Mouse (Mus musculus): ENCODE data around the gene 1700013G24Rik. TPM values are rescaled to one million over a fixed set of nuclear protein-coding genes. Genes with fewer than 3 reads are reported as not detected.

1700013G24Rik gene
- polyA plus RNA-seq, 1 experiment from 2014 or later = not detected

DNA sequence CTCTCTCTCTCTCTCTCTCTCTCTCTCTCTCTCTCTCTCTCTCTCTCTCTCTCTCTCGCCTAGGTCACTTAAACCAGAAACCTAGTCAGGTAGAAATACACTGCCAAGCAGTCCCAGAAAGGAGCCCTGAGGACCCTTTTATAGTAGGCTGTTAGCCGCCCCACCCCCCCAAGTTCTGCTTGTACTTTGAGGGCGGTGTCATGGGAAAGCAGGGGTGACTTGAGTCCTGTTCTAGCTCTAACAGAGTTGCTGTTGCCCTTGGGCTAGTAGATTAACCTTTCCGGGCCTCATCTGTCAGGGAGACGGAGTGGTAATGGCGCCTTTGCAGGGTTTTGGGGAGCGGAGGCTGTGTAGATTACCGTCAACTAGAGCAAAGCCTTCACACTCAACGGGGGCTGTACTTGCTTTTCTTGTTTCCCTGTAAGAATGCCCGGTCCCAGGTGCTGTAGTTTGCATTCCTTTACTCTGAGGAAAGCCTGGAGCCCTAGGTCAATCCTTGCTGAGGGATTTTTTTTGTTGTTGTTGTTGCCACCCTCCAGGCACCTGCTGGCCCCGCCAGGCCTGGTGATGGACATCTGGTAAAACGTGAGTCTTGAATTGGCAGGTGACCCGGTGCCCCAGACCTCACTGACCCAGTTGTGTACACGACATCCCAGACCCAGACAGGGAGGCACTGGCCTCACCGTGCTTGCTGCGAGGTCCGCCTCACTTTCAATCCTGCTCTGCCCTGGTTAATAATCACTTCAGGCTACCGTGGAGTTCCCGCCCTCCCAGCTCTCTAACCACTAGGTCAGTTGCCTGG lies 27.3 kb downstream of the 1700013G24Rik start:
- H3K9ac ChIP-seq = peak overlapping the region; percentile 14; the same call in 1 of the 2 replicates
- 38% methylated on average over 18 of the region's 19 CpGs for WGBS

DNA sequence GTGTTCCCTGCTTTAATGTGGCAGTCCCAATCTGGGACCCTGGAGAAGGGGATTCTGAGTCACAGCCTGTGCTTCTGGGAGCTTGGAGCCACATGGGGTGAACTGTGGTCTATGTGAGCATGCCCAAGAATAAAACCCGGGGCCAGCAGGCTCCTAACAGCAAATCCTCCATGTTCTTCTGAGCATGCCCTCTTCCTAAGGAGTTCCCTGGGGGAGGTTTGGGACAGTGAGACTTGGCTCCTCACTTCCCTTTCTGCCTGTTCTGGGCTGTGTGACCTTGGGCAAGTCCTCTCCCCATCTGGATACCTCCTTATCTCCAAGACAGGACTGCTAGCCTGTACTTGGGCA lies 27.9 kb downstream of the 1700013G24Rik start:
- Histone ChIP-seq H3K36me3 (no peaks in the 10 kb centered on the region), H3K27me3 (no peaks in the 10 kb centered on the region), H3K9me3 (no peaks in the 10 kb centered on the region), H3K27ac (peak overlapping the region; percentile 94), H3K4me3 (no peak overlapping the region), H3K4me1 (peaks cover 94% of the 10 kb centered on the region), H3K4me2 (peak overlapping the region; percentile 41), H3K9ac (peak overlapping the region; percentile 14; the same call in 1 of the 2 replicates)
- ATAC-seq (ENCODE audit: borderline replicate concordance, extremely low read depth, low FRiP score, low TSS enrichment) = no peak
- 26% methylated on average over 1 of the region's 1 CpGs for WGBS

More for the DNA sequence above, 27.3 kb downstream of the 1700013G24Rik start:
- Histone ChIP-seq H3K4me3 (no peak overlapping the region), H3K9me3 (no peaks in the 10 kb centered on the region), H3K27ac (peak overlapping the region; percentile 94), H3K4me1 (peaks cover 94% of the 10 kb centered on the region), H3K4me2 (peak overlapping the region; percentile 41), H3K27me3 (no peaks in the 10 kb centered on the region), H3K36me3 (no peaks in the 10 kb centered on the region)
- ATAC-seq (ENCODE audit: borderline replicate concordance, extremely low read depth, low FRiP score, low TSS enrichment) = no peak

DNA sequence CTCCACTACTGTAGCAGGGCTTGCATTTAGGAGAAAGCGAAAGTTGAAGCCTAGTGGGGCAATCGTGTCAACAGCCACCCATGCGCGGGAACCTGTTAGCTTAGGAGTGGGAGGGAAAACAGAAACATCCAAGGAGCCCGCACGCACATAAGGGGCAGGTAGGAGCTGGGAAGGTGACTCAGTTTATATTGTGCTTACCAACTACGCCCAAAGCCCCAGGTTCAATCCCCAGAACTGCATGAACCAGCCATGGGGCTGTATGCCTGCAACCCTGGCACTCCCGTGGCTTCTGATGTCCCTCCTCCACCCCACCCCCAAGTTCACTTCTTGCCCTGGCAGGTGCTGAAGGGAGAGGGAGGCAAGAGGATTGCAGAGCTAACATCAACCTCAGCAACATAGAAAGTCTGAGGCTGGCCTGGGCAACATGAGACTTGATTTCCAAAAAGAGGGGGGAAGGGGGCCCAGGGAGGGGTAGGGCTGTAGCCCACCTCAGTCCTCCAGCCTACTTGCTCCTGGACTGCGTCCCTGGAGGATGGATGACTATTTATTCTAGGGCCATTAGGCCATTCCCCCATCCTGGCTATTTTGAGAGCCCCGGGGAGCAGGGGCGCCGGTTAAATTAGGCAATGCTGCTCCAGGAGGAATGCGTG lies 28.4 kb downstream of the 1700013G24Rik start:
- Histone ChIP-seq H3K4me3 (no peak overlapping the region), H3K4me2 (peak overlapping the region; percentile 41; the same call in 1 of the 2 replicates), H3K27ac (peak overlapping the region; percentile 94), H3K27me3 (no peaks in the 10 kb centered on the region), H3K9me3 (no peaks in the 10 kb centered on the region), H3K9ac (peak overlapping the region; percentile 18; the same call in 1 of the 2 replicates), H3K4me1 (peaks cover 94% of the 10 kb centered on the region), H3K36me3 (no peaks in the 10 kb centered on the region)
- WGBS = 50% methylated on average over 13 of the region's 13 CpGs
- ATAC-seq (ENCODE audit: borderline replicate concordance, extremely low read depth, low FRiP score, low TSS enrichment) = no peak

DNA sequence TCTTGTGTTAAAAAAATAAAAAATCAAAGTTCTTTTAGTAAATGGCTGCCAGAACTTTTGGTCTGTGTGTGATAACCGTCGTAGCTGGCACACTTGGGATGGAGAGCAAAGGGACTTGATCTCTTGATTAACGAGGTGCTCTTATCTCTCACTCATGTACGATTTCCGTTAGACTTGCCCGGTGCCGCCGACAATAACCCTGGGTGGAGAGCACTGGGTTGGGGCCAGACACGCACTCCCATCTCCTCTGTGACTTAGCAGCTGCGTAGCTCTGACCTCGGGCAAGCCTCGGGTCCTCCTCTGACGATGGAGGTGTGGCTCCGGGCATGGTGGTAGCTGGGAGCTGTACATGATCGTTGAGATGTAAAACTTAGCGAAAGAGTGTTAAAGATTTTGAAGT lies 30.8 kb downstream of the 1700013G24Rik start:
- 12% methylated on average over 16 of the region's 16 CpGs for WGBS
- H3K27me3 ChIP-seq = no peaks in the 10 kb centered on the region
- H3K4me3 ChIP-seq = no peak overlapping the region
- peak overlapping the region; percentile 93 for H3K27ac ChIP-seq
- H3K4me2 ChIP-seq = no peak overlapping the region
- peaks cover 94% of the 10 kb centered on the region for H3K4me1 ChIP-seq
- H3K9ac ChIP-seq = 0 out of 2 replicates have a peak overlapping the region, but pooled peaks have one; percentile 6
- H3K36me3 ChIP-seq = no peaks in the 10 kb centered on the region
- no peaks in the 10 kb centered on the region for H3K9me3 ChIP-seq
- ATAC-seq (ENCODE audit: borderline replicate concordance, extremely low read depth, low FRiP score, low TSS enrichment) = no peak

DNA sequence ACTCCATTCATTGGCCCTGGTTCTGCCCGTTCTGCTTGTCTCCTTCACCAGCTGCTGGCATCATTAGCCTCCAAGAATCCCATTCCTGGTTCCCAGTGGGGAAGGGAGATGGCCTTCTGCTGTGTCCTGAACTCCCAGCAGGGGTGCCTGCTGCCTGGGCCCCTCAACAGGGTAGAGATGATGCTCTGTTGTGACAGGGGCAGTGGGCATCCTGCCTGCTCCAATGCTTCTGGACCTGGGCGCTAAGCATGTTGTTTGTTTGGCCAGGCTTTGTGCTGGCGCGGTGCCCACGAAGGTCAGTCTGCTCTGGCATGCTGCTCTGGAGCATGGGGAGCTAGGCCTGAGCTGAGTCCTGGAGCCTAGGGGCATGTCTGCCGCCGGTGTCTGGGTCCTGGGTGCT lies 31.5 kb downstream of the 1700013G24Rik start:
- Histone ChIP-seq H3K4me3 (no peak overlapping the region), H3K4me2 (no peak overlapping the region), H3K4me1 (peaks cover 94% of the 10 kb centered on the region), H3K36me3 (no peaks in the 10 kb centered on the region), H3K27ac (peak overlapping the region; percentile 93), H3K27me3 (no peaks in the 10 kb centered on the region), H3K9ac (0 out of 2 replicates have a peak overlapping the region, but pooled peaks have one; percentile 6), H3K9me3 (no peaks in the 10 kb centered on the region)
- 39% methylated on average over 7 of the region's 7 CpGs for WGBS
- ATAC-seq (ENCODE audit: borderline replicate concordance, extremely low read depth, low FRiP score, low TSS enrichment) = no peak

DNA sequence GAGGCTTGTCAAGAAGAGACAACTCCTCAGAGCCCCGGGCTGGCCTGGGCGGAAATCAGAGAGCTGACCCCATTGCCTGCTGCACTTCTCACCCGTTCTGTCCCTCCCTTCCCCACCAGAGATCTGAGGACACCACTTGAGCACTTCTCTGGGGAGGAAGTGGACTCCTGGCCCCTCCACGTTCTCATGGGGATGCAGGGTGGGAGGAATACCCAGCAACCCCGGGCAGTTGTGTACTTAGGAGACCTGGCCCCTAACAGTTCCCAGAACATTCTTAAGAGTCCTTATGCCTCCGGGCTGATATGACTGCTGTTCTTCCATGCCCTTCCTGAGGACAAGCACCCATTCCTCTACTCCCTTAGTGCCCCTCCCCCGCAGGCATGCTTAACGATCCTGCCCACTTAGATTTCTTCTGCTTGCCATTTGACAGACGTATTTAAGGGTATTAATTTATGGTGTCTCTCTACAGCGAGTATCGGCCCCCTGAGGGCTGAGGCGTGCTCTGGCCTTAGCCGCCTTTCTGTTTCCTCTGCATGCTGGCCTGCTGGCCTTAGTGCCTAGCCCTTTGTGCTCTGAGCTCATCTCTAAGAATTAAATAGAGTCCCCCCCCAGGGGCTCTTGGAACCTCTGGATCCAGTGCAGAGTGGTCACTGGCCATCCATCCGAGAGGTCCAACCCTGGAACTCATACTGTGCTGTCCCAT lies 32.3 kb downstream of the 1700013G24Rik start:
- WGBS = 30% methylated on average over 14 of the region's 14 CpGs
- Histone ChIP-seq H3K4me1 (peaks cover 94% of the 10 kb centered on the region), H3K9me3 (no peaks in the 10 kb centered on the region), H3K27me3 (no peaks in the 10 kb centered on the region), H3K4me3 (no peak overlapping the region), H3K4me2 (peak overlapping the region; percentile 21; the same call in 1 of the 2 replicates), H3K27ac (peak overlapping the region; percentile 93), H3K36me3 (no peaks in the 10 kb centered on the region), H3K9ac (no peak overlapping the region)
- ATAC-seq (ENCODE audit: borderline replicate concordance, extremely low read depth, low FRiP score, low TSS enrichment) = no peak

DNA sequence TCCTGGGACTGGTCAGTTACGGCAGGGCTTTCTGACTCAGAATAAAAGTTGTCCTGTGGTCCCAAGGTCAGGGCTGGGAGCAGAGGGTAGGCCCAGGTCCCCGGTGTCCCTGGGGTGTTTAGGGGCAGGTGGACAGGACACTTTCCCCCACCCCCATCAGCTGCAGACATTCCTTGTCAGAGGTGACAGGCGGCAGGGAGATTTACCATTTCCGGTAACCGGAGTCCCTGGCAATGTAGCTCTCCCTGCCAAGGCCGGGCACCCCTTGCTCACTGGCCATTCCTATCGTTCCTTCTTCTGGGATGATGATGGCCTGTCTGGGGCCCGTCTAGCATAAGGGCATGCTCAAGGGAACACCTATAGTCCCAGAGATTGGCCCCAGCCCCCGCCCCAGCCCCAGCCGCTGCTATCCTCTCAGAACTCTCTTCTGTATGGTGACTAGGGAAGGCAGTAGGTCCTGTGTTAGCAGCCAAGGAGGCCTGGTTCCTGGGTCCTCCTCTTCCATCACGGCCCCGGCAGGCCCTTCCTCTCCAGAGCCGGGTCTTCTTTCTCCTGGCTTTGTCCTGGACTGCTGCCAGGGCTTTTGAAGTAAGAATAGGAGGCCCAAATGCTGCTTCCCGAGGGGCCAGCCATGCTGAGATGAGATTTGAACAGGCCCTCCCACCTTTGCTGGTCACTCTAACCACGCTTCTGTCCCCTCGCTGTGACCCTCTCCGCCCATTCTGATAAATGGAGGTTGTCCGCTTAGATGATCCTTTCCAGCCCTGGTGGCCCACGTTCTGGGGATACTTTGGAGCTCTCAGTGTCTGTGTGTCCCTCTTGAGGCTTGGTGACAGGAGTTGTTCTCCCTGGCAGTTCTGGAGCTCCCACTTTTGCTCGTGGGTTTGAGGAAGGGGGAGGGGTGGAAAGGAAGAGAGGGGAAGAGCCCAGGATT lies 33.3 kb downstream of the 1700013G24Rik start:
- no peak overlapping the region; the same call in 1 of the 2 replicates for H3K9ac ChIP-seq
- no peak for ATAC-seq (ENCODE audit: borderline replicate concordance, extremely low read depth, low FRiP score, low TSS enrichment)

DNA sequence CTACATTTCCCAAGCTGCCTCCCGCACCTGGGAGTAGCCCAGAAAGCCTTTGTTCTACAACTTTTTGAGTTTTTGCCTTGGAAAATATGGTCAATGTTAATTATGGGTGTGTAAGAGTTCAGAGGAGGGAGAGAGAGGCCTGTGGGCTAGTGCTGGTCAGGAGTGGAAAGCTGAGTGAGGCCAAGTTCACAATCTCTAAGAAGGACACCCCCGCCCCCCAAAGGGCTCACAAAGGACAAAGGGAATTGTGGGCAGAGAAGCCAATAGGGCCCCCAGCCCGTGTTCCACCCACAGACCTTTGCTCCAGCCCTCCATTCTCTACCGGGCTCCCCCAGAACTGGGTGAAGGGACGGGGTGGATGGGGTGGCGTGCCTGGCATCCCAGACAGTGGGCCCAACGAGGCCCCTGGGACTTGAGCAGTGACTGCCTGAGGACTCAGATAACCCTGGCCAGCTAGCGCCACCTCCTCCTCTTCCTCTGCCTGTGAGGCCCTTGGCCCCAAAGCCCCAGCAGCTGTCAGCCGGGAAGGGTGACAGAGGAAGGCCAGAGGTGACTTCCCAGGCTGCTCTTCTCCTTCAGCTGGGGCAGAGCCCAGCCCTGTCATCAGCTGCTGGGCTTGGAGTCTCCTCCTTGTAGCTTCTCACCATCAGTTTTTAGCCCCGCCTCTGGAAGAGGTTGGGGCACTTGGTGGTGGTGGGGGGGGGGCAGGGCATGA lies 34.4 kb downstream of the 1700013G24Rik start:
- Histone ChIP-seq H3K4me2 (peak overlapping the region; percentile 23; the same call in 1 of the 2 replicates), H3K9me3 (no peaks in the 10 kb centered on the region), H3K9ac (no peak overlapping the region), H3K27me3 (no peaks in the 10 kb centered on the region), H3K36me3 (no peaks in the 10 kb centered on the region), H3K4me1 (peaks cover 78% of the 10 kb centered on the region), H3K4me3 (no peak overlapping the region), H3K27ac (peak overlapping the region; percentile 93)
- peak; percentile 57 for ATAC-seq (ENCODE audit: borderline replicate concordance, extremely low read depth, low FRiP score, low TSS enrichment)
- WGBS = 21% methylated on average over 10 of the region's 10 CpGs

More for the DNA sequence above, 33.3 kb downstream of the 1700013G24Rik start:
- peak overlapping the region; percentile 2 for H3K4me2 ChIP-seq
- H3K9me3 ChIP-seq = no peaks in the 10 kb centered on the region
- H3K27me3 ChIP-seq = no peaks in the 10 kb centered on the region
- no peaks in the 10 kb centered on the region for H3K36me3 ChIP-seq
- H3K4me1 ChIP-seq = peaks cover 86% of the 10 kb centered on the region
- 19% methylated on average over 20 of the region's 20 CpGs for WGBS
- peak overlapping the region; percentile 93 for H3K27ac ChIP-seq
- H3K4me3 ChIP-seq = no peak overlapping the region

DNA sequence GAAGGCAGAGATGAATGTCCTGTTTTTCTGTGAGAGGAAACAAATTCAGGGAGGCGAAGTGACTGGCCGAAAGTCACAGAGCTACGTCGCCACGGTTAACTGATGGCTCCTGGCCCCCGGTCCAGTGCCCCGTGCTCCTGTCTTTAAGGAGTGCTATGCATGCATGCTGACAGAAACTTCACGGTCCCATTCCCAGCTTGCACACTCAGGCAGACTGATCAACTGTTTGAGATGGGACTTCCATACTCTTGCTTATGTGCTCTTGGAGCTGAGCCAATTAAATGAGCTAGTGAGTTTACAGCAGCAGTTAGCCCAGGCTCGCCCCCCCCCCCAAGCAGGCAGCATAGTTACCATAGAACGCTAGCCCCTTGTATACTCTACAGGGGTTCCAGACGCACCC lies 35.0 kb downstream of the 1700013G24Rik start:
- Histone ChIP-seq H3K27ac (peak overlapping the region; percentile 93), H3K4me3 (no peak overlapping the region), H3K36me3 (no peaks in the 10 kb centered on the region), H3K9ac (no peak overlapping the region), H3K4me2 (peak overlapping the region; percentile 29), H3K4me1 (peaks cover 81% of the 10 kb centered on the region), H3K27me3 (no peaks in the 10 kb centered on the region), H3K9me3 (no peaks in the 10 kb centered on the region)
- ATAC-seq (ENCODE audit: borderline replicate concordance, extremely low read depth, low FRiP score, low TSS enrichment) = peak; percentile 24; the same call in 1 of the 2 replicates
- 18% methylated on average over 11 of the region's 11 CpGs for WGBS

DNA sequence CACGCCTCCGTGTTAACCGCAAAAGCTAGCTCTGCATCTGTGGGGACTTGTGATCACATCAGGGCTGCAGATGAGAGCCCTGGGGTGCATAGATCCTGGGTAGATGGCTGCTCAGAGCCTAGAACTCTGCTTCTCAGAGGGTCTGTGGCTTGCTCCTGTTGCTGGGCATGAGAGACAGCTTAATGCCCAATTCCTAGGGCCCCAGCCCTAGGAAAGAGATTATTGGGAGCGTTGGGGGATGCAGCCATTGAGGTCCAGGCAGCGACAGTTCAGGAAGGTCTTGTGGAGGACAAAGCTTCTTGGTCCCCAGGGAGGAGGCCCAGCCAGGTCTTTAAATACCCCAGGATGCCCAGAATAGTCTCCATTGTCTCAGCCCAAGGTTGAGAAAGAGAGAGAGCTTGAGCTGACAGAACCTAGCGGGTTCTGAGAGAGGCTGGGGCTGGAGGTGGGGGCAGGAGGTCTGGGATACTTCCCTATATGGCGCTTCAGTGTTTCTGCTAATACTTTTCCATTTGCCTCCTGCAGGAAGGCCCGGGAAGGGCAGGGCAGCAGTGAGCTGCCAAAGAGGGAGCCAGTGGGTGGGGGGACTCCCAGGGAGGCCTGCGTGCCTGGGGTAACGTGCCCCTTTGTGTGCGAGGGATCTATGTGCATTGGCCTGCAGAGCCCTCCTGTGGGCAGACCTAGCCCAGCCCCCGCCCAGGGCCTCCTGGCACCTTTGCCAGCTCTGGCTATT lies 35.7 kb downstream of the 1700013G24Rik start:
- Histone ChIP-seq H3K4me1 (peaks cover 79% of the 10 kb centered on the region), H3K4me2 (peak overlapping the region; percentile 29), H3K9ac (no peak overlapping the region; the same call in 1 of the 2 replicates), H3K4me3 (no peak overlapping the region), H3K9me3 (no peaks in the 10 kb centered on the region), H3K27me3 (no peaks in the 10 kb centered on the region), H3K36me3 (no peaks in the 10 kb centered on the region), H3K27ac (peak overlapping the region; percentile 93)
- 15% methylated on average over 12 of the region's 12 CpGs for WGBS
- peak; percentile 50 for ATAC-seq (ENCODE audit: borderline replicate concordance, extremely low read depth, low FRiP score, low TSS enrichment)

Measured in lung, embryonic 15.5 days (tissue).